Comparison of ENCODE assay signal across 8 mouse cellular contexts in genomic region chr7:19628536-19629360, GRCm38 (mm10). TPM values are rescaled to one million over a fixed set of nuclear protein-coding genes. Genes with fewer than 3 reads are reported as not detected.
A peak's percentile ranks its signal among the peaks of the same experiment; 100 is the strongest.
DNase-seq lines count a peak whose midpoint lies in the region; ATAC-seq and TF ChIP-seq lines count a peak whose summit lies in the region.

No protein-coding gene starts in this region.

- peak; percentile 95 to 97 for DNase-seq in gastrocnemius, adult 8-10 months (ENCODE audit: low spot score in 2 of 2)
- DNase-seq in hindlimb bud, embryonic 11.5 days (ENCODE audit: extremely low spot score, low read depth, low spot score): peak; percentile 71
- peak; percentile 81 to 90 for DNase-seq in left cerebral cortex, adult 8-10 months (ENCODE audit: low spot score in 2 of 2)
- peak; percentile 92 to 93 for DNase-seq in right cerebral cortex, postnatal 10 days (ENCODE audit: low spot score in 2 of 2)
- peak; percentile 95 for DNase-seq in urinary bladder, postnatal 25 days (ENCODE audit: low spot score)

- ATAC-seq in activated CD4-positive, CD25-positive, alpha-beta regulatory T cell, adult 4 months: peak; percentile 86

- TF ChIP-seq CTCF in cortical plate, adult 2 months (IDR thresholded peaks at IDR 0.05; ENCODE audit: extremely low read depth, insufficient read depth, low read length): no peak

- peak overlapping the region; percentile 57 for H3K4me3 ChIP-seq in cortical plate, adult 2 months (ENCODE audit: insufficient read depth, low read length)
- peak overlapping the region; percentile 97 for H3K4me3 ChIP-seq in megakaryocyte, embryonic 14.5 days (replicated peaks)

- no peaks in the 10 kb centered on the region for H3K9me3 ChIP-seq in megakaryocyte, embryonic 14.5 days

- no peaks in the 10 kb centered on the region for H3K4me1 ChIP-seq in cortical plate, adult 2 months (ENCODE audit: control insufficient read depth, insufficient read depth, low read length)
- H3K4me1 ChIP-seq in megakaryocyte, embryonic 14.5 days: peaks cover 60% of the 10 kb centered on the region

- no peak overlapping the region; the same call in 1 of the 2 replicates for H3K27ac ChIP-seq in cortical plate, adult 2 months (ENCODE audit: insufficient read depth, low read length)

- peaks cover 25% of the 10 kb centered on the region for H3K36me3 ChIP-seq in megakaryocyte, embryonic 14.5 days (replicated peaks; ENCODE audit: low read length)

- TF ChIP-seq POLR2A in cortical plate, adult 2 months (IDR thresholded peaks at IDR 0.05; ENCODE audit: extremely low read depth, insufficient read depth, low read length): no peak

- H3K27me3 ChIP-seq in megakaryocyte, embryonic 14.5 days (replicated peaks): peaks cover 1% of the 10 kb centered on the region

RNA-seq across cellular contexts. Expression of gene Relb, which starts 0.5 kb away (rescaled TPM):
- polyA plus RNA-seq in activated CD4-positive, CD25-positive, alpha-beta regulatory T cell, adult 4 months (2017; shearing (Covaris generic)): 10 to 100 TPM; 12.6 to 14.5 TPM
- 6.4 and 6.6 TPM in 2 replicates for polyA plus RNA-seq in cortical plate, adult 2 months (2012; rRNA removed)
- total RNA-seq in gastrocnemius, adult 8-10 months (2022): 10 to 100 TPM in 2 of 4 experiments, 1 to 10 TPM in 2; 7.0 to 12.5 (median 9.5) TPM
- total RNA-seq in left cerebral cortex, adult 8-10 months (2022): 1 to 10 TPM; 5.6 to 7.2 (median 6.4) TPM
- polyA plus RNA-seq in megakaryocyte, embryonic 14.5 days (2012; ENCODE audit: insufficient read depth, low replicate concordance): 14.8 and 22.5 TPM in 2 replicates

RNA-seq across cellular contexts. Expression of gene Clasrp, which starts 24.5 kb away (rescaled TPM):
- polyA plus RNA-seq in activated CD4-positive, CD25-positive, alpha-beta regulatory T cell, adult 4 months (2017; shearing (Covaris generic)): 1 to 10 TPM; 8.4 to 9.7 TPM
- 140 and 162 TPM in 2 replicates for polyA plus RNA-seq in cortical plate, adult 2 months (2012; rRNA removed)
- total RNA-seq in gastrocnemius, adult 8-10 months (2022): 10 to 100 TPM in 1 of 4 experiments, 1 to 10 TPM in 3; 6.3 to 10.0 (median 9.2) TPM
- total RNA-seq in left cerebral cortex, adult 8-10 months (2022): 10 to 100 TPM; 74.8 to 89.4 (median 84.1) TPM
- polyA plus RNA-seq in megakaryocyte, embryonic 14.5 days (2012; ENCODE audit: insufficient read depth, low replicate concordance): 109 and 265 TPM in 2 replicates

RNA-seq across cellular contexts. Expression of gene Clptm1, which starts 36.1 kb away (rescaled TPM):
- polyA plus RNA-seq in activated CD4-positive, CD25-positive, alpha-beta regulatory T cell, adult 4 months (2017; shearing (Covaris generic)): 10 to 100 TPM; 35.4 to 40.9 TPM
- 146 and 147 TPM in 2 replicates for polyA plus RNA-seq in cortical plate, adult 2 months (2012; rRNA removed)
- 10 to 100 TPM; 49.6 to 55.5 (median 51.0) TPM for total RNA-seq in gastrocnemius, adult 8-10 months (2022)
- total RNA-seq in left cerebral cortex, adult 8-10 months (2022): 100 to 1,000 TPM; 145 to 171 (median 154) TPM
- 153 and 336 TPM in 2 replicates for polyA plus RNA-seq in megakaryocyte, embryonic 14.5 days (2012; ENCODE audit: insufficient read depth, low replicate concordance)

RNA-seq across cellular contexts. Expression of gene Apoc2, which starts 49.0 kb away (rescaled TPM):
- not detected for polyA plus RNA-seq in activated CD4-positive, CD25-positive, alpha-beta regulatory T cell, adult 4 months (2017; shearing (Covaris generic))
- polyA plus RNA-seq in cortical plate, adult 2 months (2012; rRNA removed): not detected in 2 replicates
- not detected for total RNA-seq in gastrocnemius, adult 8-10 months (2022)
- not detected for total RNA-seq in left cerebral cortex, adult 8-10 months (2022)
- 114 TPM in 1 of 2 replicates, not detected in the other for polyA plus RNA-seq in megakaryocyte, embryonic 14.5 days (2012; ENCODE audit: insufficient read depth, low replicate concordance)

RNA-seq across cellular contexts. Expression of gene Gemin7, which starts 51.4 kb away (rescaled TPM):
- polyA plus RNA-seq in activated CD4-positive, CD25-positive, alpha-beta regulatory T cell, adult 4 months (2017; shearing (Covaris generic)): 10 to 100 TPM; 88.3 to 91.8 TPM
- polyA plus RNA-seq in cortical plate, adult 2 months (2012; rRNA removed): 54.2 and 57.8 TPM in 2 replicates
- 100 to 1,000 TPM in 2 of 4 experiments, 10 to 100 TPM in 2; 78.5 to 108 (median 99.3) TPM for total RNA-seq in gastrocnemius, adult 8-10 months (2022)
- total RNA-seq in left cerebral cortex, adult 8-10 months (2022): 10 to 100 TPM; 44.2 to 59.5 (median 51.3) TPM
- polyA plus RNA-seq in megakaryocyte, embryonic 14.5 days (2012; ENCODE audit: insufficient read depth, low replicate concordance): 30.5 and 69.9 TPM in 2 replicates

Comparison
In these comparisons a context has a peak if more than half of its experiments do, and no peak if none do; other contexts are left out.
1. RNA of gene Clasrp, which starts 24.5 kb away (polyA plus RNA-seq): 140 to 162 TPM in cortical plate, adult 2 months and 109 to 265 TPM in megakaryocyte, embryonic 14.5 days; 8.4 to 9.7 TPM in activated CD4-positive, CD25-positive, alpha-beta regulatory T cell, adult 4 months; every median in the first group is over 10 times any median in the second.
2. Peak in every context shown above with its lines, with median percentiles within 50 percentile points of each other: DNase-seq.